33 mouse cellular contexts compared by ENCODE assay signal in genomic region chr5:110824421-110824820, GRCm38 (mm10).
"Had no signal": no experiment of that assay in that cellular context is flagged by ENCODE, and none has a peak within 500 bp of the region (broad histone marks: within the 10 kb centered on the region; RNA-seq: fewer than 3 reads in every experiment).

No protein-coding gene starts in this region.

- DNase-seq: left cerebral cortex, postnatal 4 days; liver; liver, embryonic 13.5 days; liver, postnatal 0 days; lung, adult 18-20 months; lung, adult 2 months; lung, embryonic 14.5 days; lung, postnatal 10 days; lung, postnatal 14 days; lung, postnatal 36 days; lung, postnatal 4 days; midbrain, embryonic 14.5 days had no signal

- H3K9me3 ChIP-seq: limb, embryonic 10.5 days; limb, embryonic 12.5 days; limb, embryonic 13.5 days; limb, embryonic 15.5 days; liver, embryonic 12.5 days; liver, embryonic 13.5 days; liver, embryonic 15.5 days; lung, embryonic 15.5 days; megakaryocyte, embryonic 14.5 days; midbrain, embryonic 10.5 days; midbrain, embryonic 12.5 days; midbrain, embryonic 13.5 days; midbrain, embryonic 15.5 days; neural tube, embryonic 12.5 days; neural tube, embryonic 13.5 days had no signal

- H3K9ac ChIP-seq: limb, embryonic 12.5 days; limb, embryonic 13.5 days; limb, embryonic 15.5 days; liver, embryonic 12.5 days; liver, embryonic 13.5 days; liver, embryonic 14.5 days; liver, embryonic 15.5 days; liver, postnatal 0 days; lung, embryonic 14.5 days; lung, embryonic 15.5 days; midbrain, embryonic 12.5 days; midbrain, embryonic 13.5 days; midbrain, embryonic 15.5 days; neural tube, embryonic 12.5 days; neural tube, embryonic 13.5 days had no signal

- ATAC-seq: liver, embryonic 12.5 days; liver, postnatal 0 days; lung, postnatal 0 days; midbrain, embryonic 13.5 days; midbrain, embryonic 15.5 days; midbrain, embryonic 16.5 days had no signal

- H3K4me1 ChIP-seq: limb, embryonic 12.5 days; limb, embryonic 15.5 days; liver, embryonic 12.5 days; lung, embryonic 15.5 days; megakaryocyte, embryonic 14.5 days; midbrain, embryonic 10.5 days; midbrain, embryonic 12.5 days; midbrain, embryonic 13.5 days; midbrain, embryonic 15.5 days; neural tube, embryonic 12.5 days; neural tube, embryonic 13.5 days had no signal

- H3K36me3 ChIP-seq: lung, embryonic 15.5 days; midbrain, embryonic 10.5 days; midbrain, embryonic 12.5 days; midbrain, embryonic 13.5 days; midbrain, embryonic 15.5 days; neural tube, embryonic 12.5 days; neural tube, embryonic 13.5 days had no signal

- H3K27ac ChIP-seq: limb, embryonic 10.5 days; limb, embryonic 12.5 days; limb, embryonic 13.5 days; limb, embryonic 15.5 days; liver, embryonic 12.5 days; liver, embryonic 13.5 days; liver, embryonic 14.5 days; liver, embryonic 15.5 days; lung, embryonic 15.5 days; macrophage; midbrain, embryonic 10.5 days; midbrain, embryonic 12.5 days; midbrain, embryonic 13.5 days; midbrain, embryonic 15.5 days; neural tube, embryonic 12.5 days; neural tube, embryonic 13.5 days had no signal

- H3K4me3 ChIP-seq: limb, embryonic 10.5 days; limb, embryonic 12.5 days; limb, embryonic 13.5 days; limb, embryonic 15.5 days; liver, embryonic 12.5 days; liver, embryonic 13.5 days; liver, embryonic 15.5 days; lung, embryonic 15.5 days; megakaryocyte, embryonic 14.5 days; midbrain, embryonic 10.5 days; midbrain, embryonic 12.5 days; midbrain, embryonic 13.5 days; midbrain, embryonic 15.5 days; myocyte; neural tube, embryonic 12.5 days; neural tube, embryonic 13.5 days had no signal

- H3K4me2 ChIP-seq: limb, embryonic 12.5 days; limb, embryonic 13.5 days; limb, embryonic 15.5 days; liver, embryonic 11.5 days; liver, embryonic 12.5 days; liver, embryonic 13.5 days; liver, embryonic 15.5 days; lung, embryonic 14.5 days; lung, embryonic 15.5 days; midbrain, embryonic 11.5 days; midbrain, embryonic 12.5 days; midbrain, embryonic 13.5 days; midbrain, embryonic 15.5 days; neural tube, embryonic 12.5 days; neural tube, embryonic 13.5 days had no signal

- H3K27me3 ChIP-seq: limb, embryonic 12.5 days; limb, embryonic 13.5 days; limb, embryonic 15.5 days; lung, embryonic 15.5 days; midbrain, embryonic 12.5 days; midbrain, embryonic 13.5 days; midbrain, embryonic 15.5 days; neural tube, embryonic 12.5 days; neural tube, embryonic 13.5 days had no signal
